Mouse (Mus musculus) lung, postnatal 0 days (tissue): ENCODE results near the gene Pygl. TPM values are rescaled to one million over a fixed set of nuclear protein-coding genes. Genes with fewer than 3 reads are reported as not detected.

Experiments used
- ATAC-seq: fragments of 200-750 bp; cut with Nextera tagmentation; 2 replicates; pipeline ENCODE4 v1.8.0; 2017; ENCODE audit warnings: moderate library complexity
- DNase-seq: peaks from one replicate; pipeline ENCODE4 v3.0.0-alpha.2; 2016; ENCODE audit warnings: low spot score
- H3K27ac ChIP-seq: fragments of 300-500 bp; sonication (generic); 2 replicates; pipeline ENCODE4 v1.5.1; 2014; ENCODE audit warnings: antibody characterized with exemption, mild to moderate bottlenecking, low read length, mixed read lengths
- H3K27me3 ChIP-seq: fragments of 300-500 bp; sonication (generic); replicated peaks from 2 replicates; pipeline ENCODE4 v1.6.1; 2014; ENCODE audit warnings: low read length, mixed read lengths; ENCODE audit not compliant: insufficient read depth
- H3K36me3 ChIP-seq: fragments of 300-500 bp; sonication (generic); 2 replicates; pipeline ENCODE4 v1.6.1; 2014; ENCODE audit warnings: low read length, mixed read lengths; ENCODE audit not compliant: insufficient read depth
- H3K4me1 ChIP-seq: fragments of 300-500 bp; sonication (generic); 2 replicates; pipeline ENCODE4 v1.6.1; 2014; ENCODE audit warnings: antibody characterized with exemption, low read depth, low read length, mixed read lengths; ENCODE audit not compliant: insufficient read depth
- H3K4me2 ChIP-seq: fragments of 300-500 bp; sonication (generic); replicated peaks from 2 replicates; pipeline ENCODE4 v1.6.1; 2014; ENCODE audit warnings: low read depth, mild to moderate bottlenecking, low read length, moderate library complexity, mixed read lengths
- H3K4me3 ChIP-seq: fragments of 300-500 bp; sonication (generic); 2 replicates; pipeline ENCODE4 v1.5.1; 2014; ENCODE audit warnings: low read depth, low read length
- H3K9ac ChIP-seq: fragments of 300-500 bp; sonication (generic); replicated peaks from 2 replicates; pipeline ENCODE4 v1.6.1; 2014; ENCODE audit warnings: low read depth, mild to moderate bottlenecking
- H3K9me3 ChIP-seq: fragments of 300-500 bp; sonication (generic); 2 replicates; pipeline ENCODE4 v1.6.1; 2016; ENCODE audit warnings: low read length, mixed read lengths
- CTCF ChIP-seq: IDR thresholded peaks from 2 replicates; pipeline ENCODE4 v1.5.1; 2016; ENCODE audit warnings: antibody characterized with exemption, mild to moderate bottlenecking
- EP300 ChIP-seq: IDR thresholded peaks from 2 replicates; pipeline ENCODE4 v1.6.1; 2016; ENCODE audit warnings: antibody characterized with exemption, mild to moderate bottlenecking, control low read depth
- WGBS: fragments of 180-500 bp; shearing (Covaris S2); extraction: QIAGEN DNeasy Blood & Tissue Kit; methylation state at CpG from one replicate; pipeline ENCODE4 v1.1.7; 2014; 5-methylcytosine and 5-hydroxymethylcytosine counted together
- polyA plus RNA-seq: library from polyadenylated mRNA; unstranded; fragments of >200 nt; fragmentation: Nextera tagmentation; extraction: Ambion mirVana; gene quantifications from 2 replicates; pipeline ENCODE4 v1.2.1, GENCODE M21; 2015

The Pygl gene
- polyA plus RNA-seq, 1 experiment from 2014 or later, result 46.3 TPM

- Histone ChIP-seq H3K27me3 (no peaks in the 10 kb centered on the region), H3K27ac (peak overlapping the region; percentile 84), H3K9ac (no peak overlapping the region), H3K9me3 (no peaks in the 10 kb centered on the region), H3K4me3 (no peak overlapping the region), H3K36me3 (no peaks in the 10 kb centered on the region), H3K4me2 (no peak overlapping the region), H3K4me1 (peaks cover 17% of the 10 kb centered on the region; the same call in 1 of the 2 replicates)
- no peak for TF ChIP-seq EP300
- TF ChIP-seq CTCF, result no peak
- ATAC-seq, result no peak
- 29% methylated on average over 5 of the region's 5 CpGs for WGBS
- no peak for DNase-seq
Observed at GRCm38 (mm10) chr12:70232020-70232544, 794 bp upstream of the Pygl start.

GRCm38 (mm10) chr12:70228155-70228554, 3.1 kb downstream of the Pygl start:
- no peak for TF ChIP-seq CTCF
- TF ChIP-seq EP300, result no peak
- H3K27ac ChIP-seq, result peak overlapping the region; percentile 90
- ATAC-seq (no peak), DNase-seq (no peak)
- no peaks in the 10 kb centered on the region for H3K9me3 ChIP-seq
- H3K27me3 ChIP-seq, result no peaks in the 10 kb centered on the region
- no peaks in the 10 kb centered on the region for H3K36me3 ChIP-seq
- WGBS, result 60% methylated on average over 11 of the region's 11 CpGs
- H3K9ac ChIP-seq, result peak overlapping the region; percentile 58; the same call in 1 of the 2 replicates
- H3K4me3 ChIP-seq, result peak overlapping the region; percentile 62; the same call in 1 of the 2 replicates
- peak overlapping the region; percentile 90 for H3K4me2 ChIP-seq
- peaks cover 24% of the 10 kb centered on the region; the same call in 1 of the 2 replicates for H3K4me1 ChIP-seq

GRCm38 (mm10) chr12:70227121-70227932, 4.0 kb downstream of the Pygl start:
- Histone ChIP-seq H3K4me2 (peak overlapping the region; percentile 90), H3K9me3 (no peaks in the 10 kb centered on the region), H3K36me3 (no peaks in the 10 kb centered on the region), H3K27ac (peak overlapping the region; percentile 90), H3K4me3 (peak overlapping the region; percentile 62), H3K9ac (peak overlapping the region; percentile 58), H3K27me3 (no peaks in the 10 kb centered on the region), H3K4me1 (peaks cover 22% of the 10 kb centered on the region; the same call in 1 of the 2 replicates)
- DNase-seq, result peak; percentile 96
- under 1% methylated on average over 48 of the region's 52 CpGs for WGBS
- TF ChIP-seq CTCF, result peak; percentile 45
- no peak for TF ChIP-seq EP300
- ATAC-seq, result peak; percentile 97

GRCm38 (mm10) chr12:70226655-70227054, 4.6 kb downstream of the Pygl start:
- 0 out of 2 replicates have a peak, but pooled peaks cover under 1% of the 10 kb centered on the region for H3K36me3 ChIP-seq
- ATAC-seq (no peak), DNase-seq (peak; percentile 43)
- peak overlapping the region; percentile 58 for H3K9ac ChIP-seq
- peak overlapping the region; percentile 62 for H3K4me3 ChIP-seq
- H3K27ac ChIP-seq, result peak overlapping the region; percentile 90
- H3K4me2 ChIP-seq, result peak overlapping the region; percentile 90
- H3K27me3 ChIP-seq, result no peaks in the 10 kb centered on the region
- peaks cover 16% of the 10 kb centered on the region; the same call in 1 of the 2 replicates for H3K4me1 ChIP-seq
- H3K9me3 ChIP-seq, result no peaks in the 10 kb centered on the region
- TF ChIP-seq CTCF (no peak), EP300 (no peak)
- WGBS, result 13% methylated on average over 5 of the region's 5 CpGs

- H3K27ac ChIP-seq, result no peak overlapping the region
- DNase-seq (no peak), ATAC-seq (no peak)
- no peak overlapping the region for H3K4me3 ChIP-seq
- H3K27me3 ChIP-seq, result no peaks in the 10 kb centered on the region
- H3K36me3 ChIP-seq, result peaks cover 10% of the 10 kb centered on the region; the same call in 1 of the 2 replicates
- H3K4me1 ChIP-seq, result peaks cover 13% of the 10 kb centered on the region; the same call in 1 of the 2 replicates
- H3K4me2 ChIP-seq, result no peak overlapping the region
- H3K9me3 ChIP-seq, result no peaks in the 10 kb centered on the region
- TF ChIP-seq EP300 (no peak), CTCF (no peak)
- H3K9ac ChIP-seq, result no peak overlapping the region
- WGBS, result 37% methylated on average over 4 of the region's 4 CpGs
Observed at GRCm38 (mm10) chr12:70223331-70223730, 8.0 kb downstream of the Pygl start.

GRCm38 (mm10) chr12:70221425-70221824, 9.9 kb downstream of the Pygl start:
- WGBS, result 61% methylated on average over 5 of the region's 5 CpGs
- peaks cover 10% of the 10 kb centered on the region; the same call in 1 of the 2 replicates for H3K36me3 ChIP-seq
- no peak overlapping the region for H3K4me2 ChIP-seq
- ATAC-seq, result no peak
- H3K9ac ChIP-seq, result no peak overlapping the region
- peaks cover 2% of the 10 kb centered on the region; the same call in 1 of the 2 replicates for H3K4me1 ChIP-seq
- TF ChIP-seq CTCF (no peak), EP300 (no peak)
- no peak for DNase-seq
- H3K9me3 ChIP-seq, result no peaks in the 10 kb centered on the region
- H3K4me3 ChIP-seq, result no peak overlapping the region
- H3K27ac ChIP-seq, result no peak overlapping the region
- no peaks in the 10 kb centered on the region for H3K27me3 ChIP-seq
